Mouse (Mus musculus): ENCODE data around the gene Hif3a.

- TF ChIP-seq CTCF (IDR thresholded peaks at IDR 0.05; ENCODE audit: extremely low read depth, insufficient read length, insufficient replicate concordance, low read depth, low read length): no peak
- TF ChIP-seq POLR2A (IDR thresholded peaks at IDR 0.05; ENCODE audit: low read depth, low read length): no peak
Measured at GRCm38 (mm10) chr7:17003230-17003960, 58.8 kb downstream of the Hif3a start.

All from small intestine, adult 2 months (tissue).